ENCODE assay signal across 21 mouse cellular contexts in the genomic region with DNA sequence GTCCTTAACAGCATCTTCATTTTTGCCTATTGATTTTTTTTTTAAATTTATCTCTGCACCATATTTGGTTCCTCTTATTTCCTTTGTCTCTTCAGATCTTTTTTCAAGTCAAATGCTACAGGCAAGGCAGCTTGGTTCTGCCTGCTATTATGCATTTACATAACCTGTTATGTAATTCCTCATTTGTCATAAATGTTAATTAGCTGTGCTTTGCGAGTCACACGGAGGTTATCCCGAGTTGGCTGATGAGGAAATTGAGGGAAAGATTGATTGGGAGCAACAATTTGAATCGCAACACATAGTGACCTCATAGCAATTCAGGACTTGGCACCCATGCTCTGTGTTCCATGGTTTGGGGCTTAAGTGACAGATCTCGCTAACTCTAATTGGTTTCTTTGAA.
DNase-seq lines count a peak whose midpoint lies in the region; ATAC-seq and TF ChIP-seq lines count a peak whose summit lies in the region.
"Had no signal": no experiment of that assay in that cellular context is flagged by ENCODE, and none has a peak within 500 bp of the region (broad histone marks: within the 10 kb centered on the region; RNA-seq: fewer than 3 reads in every experiment).

No protein-coding gene starts in this region.

- TF ChIP-seq POLR2A in lung, adult 2 months (IDR thresholded peaks at IDR 0.05; ENCODE audit: borderline replicate concordance, extremely low read depth, low read depth, low read length), result no peak

- ATAC-seq in frontal cortex, adult (ENCODE audit: low TSS enrichment), result peak; percentile 35
- ATAC-seq: activated CD4-positive, CD25-positive, alpha-beta regulatory T cell, adult 4 months; forebrain, embryonic 16.5 days; Patski had no signal

- no peak for TF ChIP-seq CTCF in lung, adult 2 months (IDR thresholded peaks at IDR 0.05; ENCODE audit: insufficient read depth, low read length)

- no peak overlapping the region for H3K4me3 ChIP-seq in lung, adult 2 months (replicated peaks; ENCODE audit: extremely low read depth, low read depth, low read length)
- H3K4me3 ChIP-seq: embryonic facial prominence, embryonic 12.5 days; forebrain, embryonic 12.5 days; heart, embryonic 13.5 days; hindbrain, embryonic 15.5 days had no signal

- no peak for DNase-seq in frontal cortex, adult 2 months (ENCODE audit: extremely low spot score in 1 of 2, low spot score in 1 of 2)
- peak; percentile 1 for DNase-seq in lung, postnatal 14 days
- DNase-seq in lung, adult 2 months, result no peak
- peak; percentile 25 for DNase-seq in lung, postnatal 36 days
- no peak for DNase-seq in urinary bladder, postnatal 10 days (ENCODE audit: low spot score)
- no peak for DNase-seq in thymus, postnatal 14 days
- DNase-seq: adrenal gland, postnatal 14 days; cerebellum, adult 11 months; cerebellum, adult 8-10 months; cerebellum, postnatal 14 days; gastrocnemius, postnatal 36 days; heart, adult 11 months; heart, postnatal 36 days had no signal

- H3K4me1 ChIP-seq in lung, adult 2 months (ENCODE audit: control insufficient read depth, insufficient read depth, low read length), result no peaks in the 10 kb centered on the region
- H3K4me1 ChIP-seq: forebrain, embryonic 12.5 days; hindbrain, embryonic 15.5 days had no signal

- WGBS in lung, adult 2 months, result 73% methylated on average over 5 of the region's 5 CpGs

Comparison
In these comparisons a context has a peak if more than half of its experiments do, and no peak if none do; other contexts are left out.
1. DNase-seq: peak in lung, postnatal 14 days (single experiment) and lung, postnatal 36 days (single experiment); none in frontal cortex, adult 2 months (0 of 2), lung, adult 2 months (single experiment), urinary bladder, postnatal 10 days (single experiment) and thymus, postnatal 14 days (single experiment).